ENCODE assay signal across 1 mouse cellular context in the genomic region with DNA sequence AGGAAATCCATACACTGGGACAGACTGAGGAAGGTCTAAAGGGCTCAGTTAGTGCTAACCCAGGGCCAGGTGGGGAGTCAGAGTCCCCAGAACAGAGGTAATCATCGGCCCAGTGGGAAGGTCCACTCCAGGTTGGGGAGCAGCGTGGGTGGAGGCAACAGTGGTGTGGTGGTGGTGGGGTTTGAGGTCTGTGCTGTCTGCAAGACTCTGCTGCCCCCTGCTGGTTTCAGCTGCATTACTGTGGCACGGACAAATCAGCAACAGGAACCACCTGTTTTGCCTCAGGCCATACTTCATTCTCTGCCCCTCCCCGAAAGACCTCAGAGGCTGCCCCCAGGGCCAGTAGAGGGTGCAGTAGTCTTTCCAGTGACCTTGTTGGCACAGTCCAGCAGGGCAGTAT.
A peak's percentile ranks its signal among the peaks of the same experiment; 100 is the strongest.
TF ChIP-seq lines count a peak whose summit lies in the region.

No protein-coding gene starts in this region.

TF ChIP-seq in myocyte, 11 proteins besides CTCF, POLR2A, EP300 and RAD21 (continued from another document):
- peak in 2 of 3 experiments; percentile 58 to 72 for TF ChIP-seq MYOD1 (IDR thresholded peaks at IDR 0.05; ENCODE audit: control insufficient read depth in 1 of 3, insufficient read length in 2 of 3, low read depth in 2 of 3)
TF ChIP-seq in myocyte: peak in this region for 3.
